Mouse (Mus musculus): ENCODE measurements at regions not wholly inside any gene's neighbourhood (a gene's known extent, or its start where the extent isn't known, plus 50 kb on each side); places are given as distances from the start of the nearest gene placed in this dataset.

DNA sequence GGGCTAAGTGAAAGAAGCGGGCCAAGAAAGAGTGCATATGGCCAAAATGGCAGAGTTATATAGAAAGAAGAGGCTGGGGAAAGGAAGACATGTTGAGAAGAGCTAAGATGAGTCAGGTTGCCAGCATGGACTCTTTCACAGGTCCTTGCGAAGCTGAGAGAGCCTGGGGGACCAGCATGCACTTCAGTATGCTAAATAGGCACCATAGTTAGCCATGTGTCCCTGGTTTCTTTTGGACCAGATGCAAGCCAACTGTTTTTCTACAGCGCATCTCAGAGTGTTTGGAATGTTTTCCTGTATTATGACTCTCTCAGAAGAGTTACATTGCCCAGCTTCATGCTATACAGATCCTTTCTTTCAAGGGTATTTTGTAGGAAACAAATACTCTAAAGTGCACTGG, 183.5 kb upstream of the Arhgap20 start:
- TF ChIP-seq POLR2A (IDR thresholded peaks at IDR 0.05; ENCODE audit: control insufficient read depth, low read depth, low read length) = no peak
- no peak for TF ChIP-seq CTCF (IDR thresholded peaks at IDR 0.05; ENCODE audit: control insufficient read depth, insufficient read depth, insufficient replicate concordance, low read depth, low read length)

Data from testis, adult 2 months (tissue).